Mouse (Mus musculus) layer of hippocampus, adult 8-10 months (tissue): Measurements from ENCODE around the gene Sfi1. TPM values are rescaled to one million over a fixed set of nuclear protein-coding genes. Genes with fewer than 3 reads are reported as not detected.
"Not testable (repeated sequence)": the region's sequence is repeated elsewhere in the genome, so short reads cannot be mapped to it uniquely, and the experiment has no call there.

Experiments
- DNase-seq, 2 experiments: peaks; one replicate each; pipeline ENCODE4 v3.0.0; 2022; ENCODE audit warnings: low spot score in 2 of 2
- total RNA-seq, 4 experiments: library from RNA; stranded (reverse); gene quantifications; 2 replicates each; pipeline ENCODE4 v1.2.4; 2022

Gene Sfi1
- total RNA-seq, 4 experiments from 2014 or later: 78.7 to 104 (median 90.0) TPM

DNA sequence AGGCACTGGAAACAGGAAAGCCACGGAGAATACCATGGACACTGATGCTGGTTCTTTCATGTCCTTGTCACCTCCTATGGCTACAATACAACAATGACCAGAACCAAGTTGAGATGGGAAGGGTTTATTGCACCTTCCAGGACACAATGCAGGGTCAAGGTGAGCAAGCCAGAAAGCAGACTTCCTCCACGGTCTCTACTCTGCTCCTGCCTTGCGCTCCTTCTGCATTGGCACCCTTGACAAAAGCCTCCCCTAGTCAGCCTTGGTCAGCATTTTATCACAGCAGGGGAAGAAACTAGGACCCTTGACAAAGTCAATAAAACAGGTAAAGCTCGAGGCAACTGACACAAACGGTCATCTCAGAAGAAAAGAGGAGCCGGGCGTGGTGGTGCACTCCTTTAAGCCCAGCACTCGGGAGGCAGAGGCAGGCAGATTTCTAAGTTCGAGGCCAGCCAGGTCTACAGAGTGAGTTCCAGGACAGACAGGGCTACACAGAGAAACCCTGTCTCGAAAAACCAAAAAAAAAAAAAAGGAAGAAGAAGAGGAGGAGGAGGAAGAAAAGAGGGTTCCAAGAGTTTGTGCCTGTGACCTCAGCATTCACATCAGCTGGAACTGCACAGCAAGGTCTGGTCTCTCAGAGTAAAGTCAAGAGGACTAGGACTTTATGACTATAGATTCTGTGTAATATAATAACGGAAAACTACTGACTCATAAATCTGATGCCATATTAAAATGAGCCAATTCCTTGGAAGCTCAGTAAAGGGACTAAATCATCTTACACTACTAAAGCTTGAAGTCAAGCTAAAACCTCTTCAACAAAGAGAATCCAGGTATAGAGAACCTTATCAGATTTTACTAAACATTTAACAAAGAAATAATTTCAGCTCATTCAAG lies 19.6 kb downstream of the Sfi1 start:
- peak; percentile 72 to 76 for DNase-seq

DNA sequence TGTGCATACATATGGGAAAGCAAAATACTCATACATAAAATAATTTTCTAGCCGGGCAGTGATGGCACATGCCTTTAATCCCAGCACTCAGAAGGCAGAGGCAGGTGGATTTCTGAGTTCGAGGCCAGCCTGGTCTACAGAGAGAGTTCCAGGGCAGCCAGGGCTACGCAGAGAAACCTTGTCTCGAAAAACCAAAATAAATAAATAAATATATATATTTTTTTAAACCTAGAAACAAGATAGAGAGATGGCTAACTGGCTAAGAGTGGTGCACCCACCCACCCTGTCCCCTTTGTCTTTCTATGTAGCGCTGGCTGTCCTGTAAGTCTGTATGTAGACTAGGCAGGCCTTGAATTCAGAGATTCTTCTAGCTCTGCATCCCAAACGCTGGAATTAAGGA lies 20.7 kb downstream of the Sfi1 start:
- not testable (repeated sequence) for DNase-seq

DNA sequence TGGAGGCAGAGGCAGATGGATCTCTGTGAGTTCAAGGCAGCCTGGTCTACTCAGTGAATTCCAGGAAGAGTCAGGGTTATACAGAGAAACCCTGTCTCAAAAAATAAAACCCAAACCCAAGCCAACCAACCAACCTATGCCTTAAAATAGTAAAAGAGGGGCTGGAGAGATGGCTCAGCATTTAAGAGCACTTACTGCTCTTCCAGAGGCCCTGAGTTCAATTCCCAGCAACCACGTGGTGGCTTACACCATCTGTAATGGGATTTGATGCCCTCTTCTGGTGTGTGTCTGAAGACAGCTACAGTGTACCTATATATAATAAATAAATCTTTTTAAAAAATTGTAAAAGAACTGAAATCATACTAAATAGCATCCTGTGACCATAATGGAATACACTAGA lies 21.3 kb downstream of the Sfi1 start:
- DNase-seq: peak; percentile 48 to 54

DNA sequence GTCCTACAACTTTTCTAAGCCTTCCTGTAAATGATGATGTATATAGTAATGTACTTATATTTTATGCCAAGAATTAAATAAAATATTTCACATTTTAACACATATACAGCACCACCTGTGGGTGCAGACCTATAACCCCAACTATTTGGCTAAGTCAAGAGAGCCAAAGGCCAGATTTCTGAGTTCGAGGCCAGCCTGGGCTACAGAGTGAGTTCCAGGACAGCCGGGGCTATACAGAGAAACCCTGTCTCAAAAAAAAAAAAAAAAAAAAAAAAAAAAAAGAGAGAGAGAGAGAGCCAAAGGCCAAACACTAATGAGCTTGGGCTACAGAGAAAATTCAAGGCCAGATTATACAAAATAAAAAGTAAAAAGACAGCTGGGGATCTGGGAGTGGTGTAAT lies 24.2 kb downstream of the Sfi1 start:
- DNase-seq: not testable (repeated sequence)

DNA sequence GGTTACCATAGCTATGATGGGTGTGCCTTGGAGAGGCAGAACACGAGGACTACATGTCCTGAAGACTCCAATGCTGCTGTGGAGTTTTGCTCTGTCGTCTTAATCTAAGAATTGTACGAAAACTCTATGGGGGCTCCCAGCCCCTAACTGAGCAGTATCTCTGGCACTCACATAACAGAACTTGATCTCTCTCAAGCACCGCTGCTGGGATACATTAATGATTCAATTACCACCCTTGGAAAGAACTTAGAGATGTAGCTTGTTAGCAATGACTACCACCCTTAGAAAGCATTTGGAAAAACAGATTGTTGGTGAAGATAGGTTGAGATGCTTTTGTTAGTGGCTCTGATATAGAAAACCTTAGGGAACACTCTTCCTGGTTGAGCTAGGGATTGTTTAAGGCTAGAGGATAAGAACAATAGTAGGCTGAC lies 25.7 kb downstream of the Sfi1 start:
- not testable (repeated sequence) for DNase-seq

DNA sequence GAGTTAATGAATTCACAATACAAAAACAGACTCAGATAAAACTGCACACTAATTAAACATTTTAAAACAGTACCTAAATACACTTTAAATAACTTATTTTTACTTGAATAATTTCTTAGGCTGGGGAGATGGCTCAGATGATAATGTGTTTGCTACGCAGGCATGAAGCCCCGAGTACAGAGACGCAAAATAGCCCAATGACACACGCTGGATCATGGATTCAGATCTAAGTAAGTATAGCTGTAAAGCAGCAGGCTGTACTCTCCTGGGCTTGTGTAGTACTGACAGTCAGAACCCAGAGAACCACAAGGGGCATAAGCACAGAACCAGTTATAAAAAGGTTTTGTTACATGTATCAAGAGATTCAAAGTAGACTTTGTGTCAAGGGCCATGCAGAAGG lies 26.1 kb downstream of the Sfi1 start:
- not testable (repeated sequence) for DNase-seq

DNA sequence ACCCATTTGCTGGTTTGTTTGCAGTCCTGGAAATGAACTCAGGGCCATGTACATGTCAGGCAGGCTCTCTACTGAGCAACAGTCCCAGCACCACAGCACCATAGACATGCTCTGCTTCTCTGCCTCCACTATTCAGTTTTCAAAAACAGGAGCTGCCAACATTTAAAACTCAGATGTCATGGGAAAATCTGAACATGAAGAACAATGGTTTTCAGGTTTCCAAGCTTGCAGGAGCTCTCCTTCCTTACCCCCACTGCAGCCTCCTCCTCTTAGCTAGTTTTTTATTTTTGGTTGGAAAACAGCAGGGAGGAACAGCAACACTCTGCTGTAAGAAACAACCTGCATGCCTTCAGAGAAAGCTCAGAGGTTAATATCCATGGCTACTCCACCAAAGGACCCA lies 26.9 kb downstream of the Sfi1 start:
- DNase-seq: not testable (repeated sequence)

DNA sequence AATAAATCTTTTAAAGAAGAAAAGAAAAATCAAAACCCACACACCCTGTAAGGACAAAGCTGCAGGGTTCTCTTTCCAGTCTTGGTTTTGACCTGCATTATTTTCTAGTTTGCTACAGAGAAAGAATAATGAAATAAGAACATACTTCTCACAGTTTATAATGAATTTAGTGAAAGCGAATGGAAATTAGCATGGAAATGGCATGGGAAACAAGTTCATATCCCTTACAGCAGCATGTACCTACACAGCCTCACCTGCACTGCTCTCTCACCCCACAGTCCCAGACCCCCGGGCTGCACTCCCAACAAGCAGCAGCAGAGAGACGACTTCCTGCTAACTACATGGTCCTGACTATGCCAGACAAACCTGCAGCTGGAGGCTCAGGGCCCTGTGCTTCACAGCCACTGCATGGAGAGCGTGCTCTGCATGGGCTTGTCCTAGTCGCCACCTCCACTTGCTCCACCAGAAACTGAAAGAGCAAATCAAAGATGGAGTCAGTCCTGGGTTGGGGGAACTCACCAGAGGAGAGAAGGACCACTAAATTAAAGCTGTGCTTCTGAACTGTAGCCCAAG lies 28.0 kb downstream of the Sfi1 start:
- not testable (repeated sequence) for DNase-seq

DNA sequence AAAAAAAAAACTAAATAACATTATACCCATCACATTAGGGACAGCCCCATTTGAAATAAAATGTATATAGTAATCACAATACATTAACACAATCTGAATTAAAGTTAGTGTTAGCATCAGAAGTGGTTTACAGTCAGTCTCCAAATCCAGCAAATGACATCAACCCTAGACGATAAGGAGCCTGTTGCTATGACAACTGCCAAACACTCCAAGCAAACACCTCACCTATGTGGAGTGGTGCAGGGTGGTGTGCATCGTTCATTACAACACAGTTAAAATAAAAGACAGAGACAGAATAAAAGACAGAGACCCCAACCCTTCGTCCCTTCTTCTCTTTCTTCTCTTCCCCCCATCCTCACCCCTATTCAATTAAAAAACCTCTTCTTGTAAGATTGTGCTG lies 29.6 kb downstream of the Sfi1 start:
- not testable (repeated sequence) for DNase-seq

DNA sequence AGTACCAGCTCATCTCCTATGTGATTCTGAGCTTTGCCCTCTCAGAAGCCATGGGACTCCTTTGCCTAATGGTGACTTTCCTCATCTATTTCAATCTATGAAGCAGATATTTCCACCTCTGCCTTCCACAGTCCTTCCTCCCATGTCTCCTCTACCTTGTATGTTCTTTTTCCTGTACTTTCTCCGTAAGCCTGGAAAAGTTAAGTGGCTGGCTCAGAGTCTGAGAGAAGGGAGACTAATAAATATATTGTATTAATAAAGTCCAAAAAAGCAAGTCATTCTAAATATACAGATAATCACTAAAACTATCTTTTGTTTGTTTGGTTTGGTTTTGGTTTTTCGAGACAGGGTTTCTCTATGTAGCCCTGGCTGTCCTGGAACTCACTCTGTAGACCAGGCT lies 30.1 kb downstream of the Sfi1 start:
- not testable (repeated sequence) for DNase-seq

DNA sequence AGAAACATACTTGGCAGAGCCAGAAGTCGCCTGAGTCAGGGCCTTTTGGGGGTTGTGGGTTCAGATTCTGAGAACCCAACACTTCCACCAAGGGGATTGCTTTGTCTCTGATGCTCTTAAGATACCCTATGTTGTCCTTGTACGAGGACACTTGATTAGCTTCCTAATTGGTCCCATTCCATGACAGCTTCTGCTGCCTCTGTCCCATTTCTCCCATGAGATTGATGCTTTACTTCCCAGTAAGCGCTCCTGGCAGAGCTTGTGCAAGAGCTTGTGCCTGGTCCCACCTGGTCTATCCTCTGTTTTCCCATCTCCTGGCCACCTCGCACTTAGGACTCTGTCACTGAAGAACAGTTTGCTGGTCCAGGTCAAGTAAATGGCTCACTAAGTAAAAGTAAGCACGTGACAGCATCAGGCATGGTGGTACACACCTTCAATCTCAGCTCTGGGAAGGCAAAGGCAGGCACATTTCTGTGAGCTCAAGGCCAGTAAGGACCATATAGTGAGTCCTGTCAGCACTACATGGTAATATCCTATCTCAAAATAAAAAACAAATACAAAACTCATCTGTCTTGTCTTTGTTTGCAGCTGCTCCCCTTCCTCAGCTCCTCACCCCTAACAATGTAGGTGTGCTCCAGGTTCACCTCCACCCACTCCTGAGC lies 30.9 kb downstream of the Sfi1 start:
- DNase-seq: peak; percentile 69 to 75

DNA sequence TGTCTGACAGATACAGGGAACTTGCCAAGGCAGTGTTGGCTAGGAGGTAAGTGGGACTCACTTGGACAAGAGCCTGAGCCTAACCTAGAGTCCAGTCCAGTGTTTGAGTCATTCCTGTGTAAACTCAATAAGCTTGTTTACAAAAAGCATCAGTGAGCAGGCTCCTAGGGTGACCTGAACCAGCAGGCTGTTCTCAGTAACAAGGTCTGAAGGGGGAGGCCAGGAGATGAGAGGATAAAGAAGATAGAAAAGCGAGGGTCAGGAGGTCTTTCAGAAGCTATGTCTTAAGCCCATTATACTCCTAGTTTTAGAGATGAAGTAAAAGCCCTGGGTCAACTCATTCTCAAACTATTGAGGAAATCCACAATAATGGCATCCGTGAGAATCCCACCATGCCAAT lies 31.9 kb downstream of the Sfi1 start:
- DNase-seq: peak; percentile 57 to 65

DNA sequence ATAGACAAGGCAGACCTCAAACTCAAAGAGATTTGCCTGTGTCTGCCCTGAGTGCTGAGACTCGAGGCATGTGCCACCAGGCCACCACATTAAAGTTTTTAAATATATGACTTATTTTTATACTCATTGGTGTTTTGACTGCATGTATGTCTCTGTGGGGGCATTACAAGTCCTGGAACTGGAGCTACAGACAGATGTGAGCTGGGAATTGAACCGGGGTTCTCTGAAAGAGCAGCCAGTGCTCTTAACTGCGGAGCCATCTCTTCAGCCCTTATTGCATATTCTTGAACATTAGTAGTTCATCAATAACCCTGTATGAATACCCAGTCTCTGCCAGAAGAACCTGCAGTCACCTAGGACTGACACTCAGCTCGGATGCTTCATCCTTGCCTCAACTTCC lies 34.5 kb downstream of the Sfi1 start:
- not testable (repeated sequence) for DNase-seq

DNA sequence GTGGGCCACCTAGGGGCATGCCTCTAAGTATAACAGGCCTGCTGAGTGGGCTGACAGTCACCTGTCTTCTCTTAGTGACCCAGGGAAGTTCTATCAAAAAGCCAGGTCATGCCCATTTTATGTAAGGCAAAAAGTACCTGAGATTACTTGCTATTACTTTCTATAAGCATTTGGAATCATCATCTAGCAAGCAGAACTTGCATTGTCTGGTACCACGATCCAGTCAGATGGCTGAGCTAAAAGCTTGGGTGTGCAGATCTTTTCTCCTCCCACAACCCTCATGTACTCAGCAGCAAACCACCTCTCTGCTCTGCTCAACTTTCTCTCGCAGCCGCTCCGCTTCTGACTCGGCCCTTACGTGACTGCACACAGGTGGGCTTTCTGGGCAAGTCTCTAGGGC lies 35.3 kb downstream of the Sfi1 start:
- DNase-seq: not testable (repeated sequence)

DNA sequence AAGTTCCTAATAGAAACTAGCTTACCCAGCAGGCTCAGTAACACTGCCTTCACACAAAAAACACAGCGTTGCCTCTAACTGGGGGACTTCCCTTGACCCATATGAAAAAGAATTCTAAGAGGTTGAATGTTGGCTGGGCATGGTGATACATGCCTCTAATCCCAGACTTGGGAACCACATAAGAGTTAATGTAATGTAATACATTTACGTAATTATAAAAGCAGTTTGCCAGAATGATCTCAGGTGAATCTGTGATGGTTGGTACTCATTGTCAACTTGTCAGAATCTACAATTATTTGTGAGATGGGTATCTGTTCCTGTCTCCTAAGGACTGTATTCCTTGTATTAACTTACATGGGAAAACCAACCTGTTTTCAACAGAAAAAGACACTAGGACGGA lies 36.3 kb downstream of the Sfi1 start:
- not testable (repeated sequence) for DNase-seq

DNA sequence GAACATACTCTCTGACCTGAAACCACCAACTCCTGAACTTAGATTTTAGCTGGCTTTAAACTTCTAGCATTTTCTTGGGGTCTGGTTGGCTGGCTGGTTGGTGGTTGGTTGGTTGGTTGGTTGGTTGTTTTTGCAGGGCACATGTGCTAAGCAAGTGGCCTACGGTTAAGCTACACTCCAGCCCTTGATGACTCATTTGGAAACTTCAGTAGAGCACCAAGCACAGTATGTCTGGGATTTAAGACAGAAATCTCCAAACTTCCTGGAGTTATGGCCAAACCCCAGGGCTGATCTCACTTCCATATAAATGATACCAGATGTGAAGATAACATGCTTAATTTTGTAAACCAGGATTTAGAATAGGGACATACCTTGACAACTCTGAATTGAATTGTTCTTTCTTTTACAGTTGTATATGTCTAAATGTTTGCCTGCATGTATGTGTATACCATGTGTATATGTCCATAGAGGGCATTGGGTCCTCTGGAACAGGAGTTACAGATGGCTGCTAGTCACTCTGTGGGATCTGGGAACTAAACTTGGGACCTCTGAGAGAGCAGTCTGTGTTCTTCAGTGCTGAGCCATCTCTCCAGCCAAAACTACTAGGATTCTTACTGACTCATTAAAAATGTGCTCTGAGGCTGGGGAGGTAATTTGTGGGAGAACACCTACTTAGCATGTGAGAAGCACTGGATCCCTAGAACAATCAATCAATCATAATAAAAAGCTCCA lies 39.4 kb downstream of the Sfi1 start:
- peak; percentile 70 for DNase-seq

DNA sequence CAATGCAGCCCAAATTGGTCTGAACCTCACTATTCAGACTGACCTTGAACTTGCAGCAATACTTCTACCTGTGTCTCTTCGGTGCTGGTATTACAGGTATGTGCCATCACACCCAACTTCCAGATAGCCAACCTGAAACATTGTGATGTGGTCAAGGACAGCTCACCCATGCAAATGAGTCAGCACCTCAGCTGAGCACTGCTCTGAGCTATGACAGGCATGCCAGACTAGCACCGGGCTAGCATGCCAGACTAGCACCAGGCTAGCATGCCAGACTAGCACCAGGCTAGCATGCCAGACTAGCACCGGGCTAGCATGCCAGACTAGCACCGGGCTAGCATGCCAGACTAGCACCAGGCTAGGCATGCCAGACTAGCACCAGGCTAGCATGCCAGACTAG lies 41.9 kb downstream of the Sfi1 start:
- not testable (repeated sequence) for DNase-seq

DNA sequence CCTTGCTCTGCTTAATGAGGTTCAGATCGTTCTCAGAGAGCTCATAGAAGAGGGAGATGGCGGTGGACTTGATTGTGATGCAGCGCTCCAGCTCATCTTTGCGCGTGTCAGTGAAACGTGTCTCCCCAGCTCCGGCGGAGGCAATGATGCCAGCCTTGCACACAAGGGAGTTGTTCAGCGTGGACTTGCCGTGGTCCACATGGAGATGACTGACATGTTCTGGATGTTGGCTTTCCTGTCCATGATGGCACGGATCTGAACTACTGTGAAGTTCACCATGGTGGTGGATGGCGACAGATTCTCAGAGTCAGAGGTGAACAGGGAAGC lies 42.6 kb downstream of the Sfi1 start:
- DNase-seq: not testable (repeated sequence)

DNA sequence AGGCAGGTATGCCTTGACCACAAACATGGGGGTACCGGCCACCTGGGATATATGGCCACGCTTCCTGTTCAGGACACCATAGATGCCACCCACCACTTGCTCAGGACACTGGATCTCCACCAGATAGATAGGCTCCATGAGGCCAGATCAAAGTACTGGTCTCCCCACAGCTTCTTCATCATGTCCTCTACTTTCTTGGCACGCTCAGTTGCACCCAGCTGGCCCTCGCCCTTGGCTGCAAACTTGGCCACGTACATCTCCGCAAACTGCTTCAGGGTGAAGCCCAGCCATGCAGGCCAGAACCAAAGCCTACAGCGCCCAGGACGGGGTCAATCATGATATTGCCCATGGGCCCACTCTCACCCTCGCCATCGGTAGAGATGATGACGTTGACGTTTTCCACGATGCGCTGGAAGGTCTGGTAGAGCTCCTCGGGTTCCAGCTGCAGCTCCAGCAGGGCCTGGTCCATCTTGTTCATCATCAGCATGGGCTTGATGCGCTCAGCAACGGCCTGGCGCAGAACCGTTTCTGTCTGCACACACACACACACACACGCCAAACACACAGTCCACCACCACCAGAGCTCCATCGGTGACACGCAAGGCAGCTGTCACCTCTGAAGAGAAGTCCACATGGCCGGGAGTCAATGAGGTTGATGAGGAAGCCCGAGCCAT lies 43.1 kb downstream of the Sfi1 start:
- DNase-seq: not testable (repeated sequence)

DNA sequence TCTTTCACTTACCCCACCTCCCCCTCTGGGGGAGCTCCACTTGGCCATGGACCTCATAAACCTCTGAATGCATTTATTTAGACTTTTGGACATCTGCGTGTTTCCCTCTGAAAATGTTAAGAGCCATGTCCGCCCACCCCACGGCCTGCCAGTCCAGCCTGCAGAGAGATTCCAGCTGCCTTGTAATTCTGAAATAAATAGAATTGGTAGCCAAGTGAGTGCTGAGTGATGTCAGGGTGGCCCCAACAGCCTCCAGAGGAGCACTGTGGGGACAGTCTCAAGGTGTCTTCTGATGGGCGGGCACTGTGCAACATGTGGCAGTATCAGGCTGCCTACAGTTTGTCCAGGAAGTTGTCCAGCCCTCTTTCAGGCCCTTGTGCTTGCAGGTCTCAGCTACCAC lies 43.8 kb downstream of the Sfi1 start:
- not testable (repeated sequence) for DNase-seq

DNA sequence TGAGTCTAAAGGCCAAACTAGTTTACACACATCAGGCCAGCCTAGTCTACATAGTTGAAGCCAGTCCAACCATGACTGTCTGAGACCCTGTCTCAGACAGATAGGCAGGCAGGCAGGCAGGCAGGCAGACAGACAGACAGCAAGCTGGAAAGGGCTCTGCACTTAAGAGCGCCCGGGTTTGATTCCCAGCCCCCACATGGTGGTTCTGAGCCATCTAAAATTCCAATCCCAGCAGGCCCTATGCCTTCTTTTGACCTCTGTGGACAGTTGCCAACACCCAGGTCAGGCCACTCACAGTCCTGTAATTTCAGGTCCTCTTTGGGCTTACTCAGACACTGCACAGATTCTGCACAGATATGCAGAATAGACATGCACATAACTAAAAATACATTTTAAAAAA lies 46.5 kb downstream of the Sfi1 start:
- not testable (repeated sequence) for DNase-seq
